Mouse (Mus musculus): ENCODE data around the gene Mlip.

Gene Mlip

DNA sequence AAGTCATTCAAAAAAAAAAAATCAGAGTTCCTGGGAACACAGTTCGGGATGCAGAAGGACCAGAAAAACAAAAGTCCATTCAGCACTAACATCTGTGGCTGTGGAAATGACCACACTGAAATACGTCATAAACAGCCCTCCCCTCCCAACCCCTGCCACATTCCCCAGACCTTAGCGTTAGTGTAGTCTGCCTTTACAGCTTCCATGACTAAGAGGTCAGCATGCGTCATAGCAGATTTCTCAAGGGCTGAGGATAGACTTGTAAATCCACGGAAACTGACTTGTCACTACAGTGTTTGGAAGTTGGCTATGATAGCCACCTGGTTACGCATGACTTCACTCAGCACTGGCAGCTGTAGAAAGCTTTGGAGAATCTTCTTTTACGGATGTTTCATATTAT is 8.5 kb downstream of the Mlip start:
- no peak for DNase-seq

DNA sequence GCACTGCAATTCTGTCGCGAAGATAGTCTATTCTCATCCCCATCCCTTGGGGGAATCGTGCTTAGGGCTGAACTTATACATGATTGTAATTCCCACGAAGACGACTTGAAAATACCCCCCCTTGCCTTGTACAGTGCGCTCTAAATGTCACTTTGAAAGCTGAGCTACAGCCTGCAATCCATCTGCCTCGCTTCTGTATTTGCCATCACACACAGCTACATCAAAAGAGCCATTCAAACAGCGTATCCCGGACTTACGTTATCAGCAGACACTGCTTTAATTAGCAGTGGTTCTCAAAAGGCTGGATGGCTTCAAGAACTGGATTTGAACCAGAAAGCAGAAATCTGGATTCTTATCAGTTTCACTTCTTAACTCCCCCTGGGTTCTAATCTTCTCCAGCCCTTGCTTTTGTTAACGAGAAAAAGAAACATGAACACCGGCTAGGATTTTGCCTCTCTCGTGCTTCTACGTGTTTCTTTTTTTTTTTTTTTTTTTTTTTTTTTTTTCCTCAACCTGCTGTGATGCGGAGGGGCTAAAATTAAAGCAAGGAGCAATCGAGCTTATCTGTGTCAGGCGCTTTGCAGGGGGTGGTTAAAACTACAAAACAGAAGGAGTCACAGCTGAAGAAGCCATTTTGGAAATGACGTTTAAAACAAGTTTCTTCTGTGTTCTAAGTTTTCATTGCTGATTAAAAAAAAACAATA is 12.5 kb downstream of the Mlip start:
- no peak for DNase-seq

DNA sequence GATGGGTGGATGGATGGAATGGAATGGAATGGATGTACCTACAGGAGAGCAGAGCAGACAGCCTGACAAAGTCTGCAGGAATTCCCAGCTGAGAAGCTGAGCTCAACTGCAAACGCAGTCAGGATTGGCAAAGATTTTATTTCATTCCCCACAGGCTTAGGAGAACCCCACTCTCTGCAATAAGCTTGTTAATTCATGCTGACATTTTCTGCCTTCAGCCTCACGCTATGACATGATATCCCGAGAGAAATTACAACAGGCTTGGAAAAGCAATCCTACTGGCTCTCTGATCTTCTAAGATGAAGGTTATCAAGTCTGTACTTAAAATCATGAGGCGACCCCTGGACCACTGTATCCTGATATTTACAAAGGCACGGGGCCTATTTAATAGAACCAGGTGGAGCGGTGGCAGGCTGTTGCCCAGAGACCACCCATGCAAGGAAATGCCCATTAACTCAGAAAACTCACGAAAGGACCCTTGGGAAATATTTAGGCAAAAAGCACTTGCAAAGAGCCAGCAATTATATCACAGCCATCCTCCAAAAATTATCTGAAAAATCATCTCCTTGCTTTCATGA is 13.1 kb downstream of the Mlip start:
- DNase-seq = no peak

DNA sequence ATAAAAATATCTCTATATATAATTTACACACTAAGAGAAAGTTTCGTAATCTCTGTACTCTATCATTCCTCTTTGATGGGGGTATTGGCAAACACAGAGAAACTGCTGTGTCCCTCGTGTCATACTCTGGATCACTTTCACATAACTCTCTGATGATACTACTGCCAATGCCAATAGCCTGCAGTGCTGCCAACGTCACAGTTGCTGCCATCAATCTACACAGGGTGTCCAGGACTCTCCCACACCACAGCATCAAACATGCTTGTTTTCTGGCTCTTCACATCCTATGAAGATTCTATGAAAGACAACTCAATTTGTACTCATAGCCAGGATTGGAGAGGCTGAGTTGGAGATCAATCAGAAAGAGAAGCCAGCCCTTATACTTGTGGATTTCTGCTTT is 17.4 kb downstream of the Mlip start:
- no peak for DNase-seq

DNA sequence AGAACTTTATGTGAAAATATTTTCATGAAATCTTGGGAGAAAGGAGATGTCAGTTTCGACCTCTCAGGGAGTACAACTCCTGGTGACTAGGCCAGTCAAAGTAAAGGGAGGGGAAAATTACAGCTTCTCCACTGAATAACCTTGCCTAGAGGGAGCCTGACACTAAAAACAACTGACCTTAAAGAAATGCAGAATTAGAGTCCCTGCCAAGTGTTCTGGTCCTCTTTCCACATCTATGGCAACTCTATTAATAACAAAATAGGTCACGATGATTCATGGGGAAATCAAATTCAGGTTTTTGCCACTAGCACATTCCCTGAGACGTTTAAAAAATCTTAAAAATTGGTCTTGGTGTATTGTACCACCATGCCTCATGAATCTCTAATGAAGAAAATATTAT is 34.4 kb downstream of the Mlip start:
- DNase-seq = no peak

DNA sequence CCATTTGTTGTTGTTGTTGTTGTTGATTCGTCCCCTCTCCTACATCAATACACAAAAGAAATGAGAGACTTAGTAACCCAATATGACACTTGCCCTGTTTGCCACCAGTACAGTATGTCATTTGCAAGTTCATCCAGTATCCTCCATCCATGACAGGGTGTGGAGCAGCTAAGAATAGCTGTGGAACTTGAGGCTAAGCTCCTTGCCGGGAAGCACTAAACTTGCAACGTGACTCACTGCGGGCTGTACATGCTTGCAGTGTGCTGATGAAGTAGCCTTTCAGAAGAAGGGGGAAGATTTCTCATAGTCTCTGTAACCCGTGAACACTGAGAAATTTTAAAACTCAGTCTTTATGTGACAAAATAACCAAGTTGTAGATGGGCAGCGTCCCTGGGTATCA is 42.2 kb downstream of the Mlip start:
- DNase-seq = no peak

DNA sequence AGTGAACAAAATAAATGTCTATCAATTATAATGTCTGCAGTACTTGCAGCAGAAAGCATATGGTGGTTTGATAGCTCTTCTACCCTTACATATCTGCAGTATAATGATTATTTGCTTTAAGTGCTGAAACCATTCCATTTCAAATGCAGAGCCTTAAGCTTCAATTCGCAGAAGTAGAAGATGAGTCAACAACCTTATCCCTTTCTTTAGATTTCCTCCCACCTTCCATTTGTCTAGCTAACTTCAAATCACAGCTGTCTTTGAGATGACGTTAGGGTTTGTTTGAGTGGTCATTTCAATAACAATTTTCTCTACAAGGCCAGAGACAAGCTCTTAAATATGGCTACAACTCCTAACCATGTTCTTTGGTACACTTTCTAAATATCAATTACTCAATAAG is 47.4 kb downstream of the Mlip start:
- DNase-seq = no peak

DNA sequence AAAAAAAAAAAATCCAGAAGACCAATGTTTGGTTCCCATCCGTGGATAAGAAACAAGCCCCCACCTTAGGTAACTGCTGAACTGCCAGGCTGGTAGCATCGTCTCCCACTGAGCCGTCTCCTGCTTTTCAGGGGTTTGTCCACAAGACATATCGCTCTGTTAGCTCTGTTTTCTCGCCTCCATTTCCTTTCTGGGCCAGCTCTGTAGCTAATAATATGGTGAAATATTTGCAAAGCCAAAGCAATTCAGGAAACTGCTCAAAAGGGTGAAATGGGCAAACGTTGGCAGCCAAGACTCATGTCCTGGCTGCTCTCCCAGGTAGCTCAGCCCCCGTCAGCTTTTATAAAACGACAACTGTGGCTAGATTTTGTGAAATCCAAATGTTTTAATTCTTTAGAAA is 50.4 kb downstream of the Mlip start:
- no peak for DNase-seq

DNA sequence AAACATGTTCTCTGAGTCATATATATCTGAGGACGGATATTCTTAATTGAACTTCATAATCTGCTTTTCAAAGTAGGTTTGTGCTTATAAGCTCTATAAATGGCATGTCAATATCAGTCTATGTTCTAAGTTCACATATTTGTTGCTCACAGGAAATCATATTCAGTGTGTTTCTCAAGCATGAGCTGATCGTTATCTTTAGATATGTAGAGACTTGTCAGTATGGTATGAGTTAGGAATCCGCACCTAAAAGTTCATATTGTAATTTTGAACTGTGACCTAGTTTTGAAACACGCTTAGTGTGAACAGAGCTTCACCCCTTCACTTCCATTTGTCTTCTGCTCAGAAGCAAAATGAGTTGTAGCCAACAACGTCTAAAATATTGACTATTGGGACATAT is 64.8 kb downstream of the Mlip start:
- DNase-seq = no peak

DNA sequence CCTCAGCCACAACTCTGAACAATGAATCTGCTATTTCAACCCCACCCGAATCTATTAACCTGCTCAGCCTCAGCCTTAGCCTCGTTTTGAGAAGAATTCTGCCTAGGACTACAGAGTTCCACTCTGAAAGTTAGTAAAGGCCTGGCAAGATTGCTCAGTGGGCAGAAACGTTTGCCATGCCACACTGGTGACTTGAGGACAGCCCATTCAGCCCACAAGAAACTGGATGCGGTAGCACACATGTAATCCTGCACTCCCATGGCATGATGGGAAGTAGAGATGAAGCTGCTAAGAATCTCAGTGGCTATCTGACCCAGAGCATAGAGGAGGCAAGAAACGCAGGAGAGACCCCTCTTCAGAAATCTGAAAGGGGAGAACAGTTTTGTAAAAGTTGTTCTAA is 73.4 kb downstream of the Mlip start:
- DNase-seq = no peak

DNA sequence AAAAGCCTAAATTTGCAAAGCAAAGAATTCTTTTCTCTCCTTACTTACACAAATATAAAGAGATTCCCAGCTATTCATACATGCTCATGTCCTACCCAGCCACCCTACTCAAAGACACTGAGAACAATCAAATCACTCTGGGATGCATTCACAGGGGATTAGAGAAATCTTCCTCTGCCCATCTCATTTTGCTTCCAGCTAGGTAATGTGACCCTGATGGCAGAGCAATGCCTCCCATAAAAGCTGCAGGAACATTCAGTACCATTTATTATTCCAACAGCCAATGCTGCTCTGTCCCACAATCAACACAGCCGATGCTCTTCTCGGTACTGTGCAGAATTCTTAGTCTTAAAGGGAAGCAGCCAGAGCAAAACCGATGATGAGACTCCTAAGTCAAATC is 74.7 kb downstream of the Mlip start:
- DNase-seq = no peak

DNA sequence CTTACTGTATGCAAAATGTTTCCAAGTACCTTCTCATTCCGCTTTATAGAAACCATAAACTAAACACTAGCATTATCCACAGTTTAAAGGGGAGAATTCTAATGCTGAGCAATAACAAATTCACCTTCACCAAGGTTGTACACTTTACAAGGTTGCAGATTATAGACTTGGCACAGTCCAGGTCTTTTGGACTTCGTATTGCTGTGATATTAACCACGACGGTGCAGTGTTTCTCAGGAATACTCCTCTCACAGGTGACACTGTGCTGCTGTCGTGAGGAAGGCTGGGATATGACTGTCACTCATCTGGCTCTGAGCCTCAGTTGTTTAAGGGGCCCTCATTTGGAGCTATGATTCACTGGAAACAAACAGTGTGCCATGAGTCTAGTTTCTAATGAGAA is 75.5 kb downstream of the Mlip start:
- DNase-seq = no peak

DNA sequence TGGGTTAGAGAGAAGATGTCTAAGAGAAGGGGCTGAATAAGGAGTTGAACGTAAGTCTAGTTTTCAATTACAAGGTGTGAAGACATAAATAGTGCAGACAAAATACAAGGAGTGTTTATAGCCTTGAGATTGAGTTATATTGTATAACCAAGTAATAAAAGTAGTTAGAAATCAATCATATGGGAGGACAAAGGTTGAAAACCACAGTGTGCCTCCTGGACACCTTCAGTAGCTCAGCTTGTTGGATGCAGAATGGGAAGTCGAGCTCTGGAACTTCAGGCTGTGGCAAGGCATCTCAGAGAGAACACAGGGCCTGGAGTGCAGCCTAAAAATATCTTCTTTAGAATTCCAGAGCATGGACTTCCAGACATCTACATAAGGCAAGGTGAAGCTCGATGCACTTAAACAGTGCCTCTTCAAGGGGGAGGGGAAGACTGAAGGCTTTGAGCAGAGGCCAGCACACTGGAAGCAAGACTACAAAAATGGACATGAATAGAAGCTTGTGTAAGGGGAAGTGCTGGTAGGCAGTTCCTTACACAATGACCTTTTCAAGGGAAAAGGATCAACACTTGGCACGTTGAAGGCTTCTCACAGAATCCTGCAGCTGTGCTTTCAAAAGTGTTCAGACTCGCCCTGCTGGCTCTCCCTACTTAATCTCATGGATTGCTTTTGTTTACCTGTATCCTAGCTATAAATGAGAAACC is 76.2 kb downstream of the Mlip start:
- DNase-seq = no peak

DNA sequence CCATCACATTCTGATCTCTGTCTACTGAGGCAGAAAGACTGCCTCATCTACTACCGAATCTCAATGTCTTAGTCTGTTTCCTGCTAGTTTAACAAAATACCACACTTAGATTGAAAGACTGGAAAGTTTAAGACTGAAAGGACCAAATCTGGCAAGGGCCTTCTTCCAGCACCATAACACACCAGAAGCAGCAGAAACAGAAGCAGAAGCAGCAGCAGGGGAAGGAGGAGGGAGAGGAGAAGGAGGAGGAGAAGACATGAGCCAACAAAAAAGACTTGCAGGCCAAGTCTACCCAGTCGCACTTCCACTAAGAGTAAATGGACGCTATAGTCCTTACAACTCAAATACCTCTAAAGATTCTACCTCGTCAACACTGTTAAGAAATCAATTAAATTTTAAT is 80.0 kb downstream of the Mlip start:
- DNase-seq = no peak

DNA sequence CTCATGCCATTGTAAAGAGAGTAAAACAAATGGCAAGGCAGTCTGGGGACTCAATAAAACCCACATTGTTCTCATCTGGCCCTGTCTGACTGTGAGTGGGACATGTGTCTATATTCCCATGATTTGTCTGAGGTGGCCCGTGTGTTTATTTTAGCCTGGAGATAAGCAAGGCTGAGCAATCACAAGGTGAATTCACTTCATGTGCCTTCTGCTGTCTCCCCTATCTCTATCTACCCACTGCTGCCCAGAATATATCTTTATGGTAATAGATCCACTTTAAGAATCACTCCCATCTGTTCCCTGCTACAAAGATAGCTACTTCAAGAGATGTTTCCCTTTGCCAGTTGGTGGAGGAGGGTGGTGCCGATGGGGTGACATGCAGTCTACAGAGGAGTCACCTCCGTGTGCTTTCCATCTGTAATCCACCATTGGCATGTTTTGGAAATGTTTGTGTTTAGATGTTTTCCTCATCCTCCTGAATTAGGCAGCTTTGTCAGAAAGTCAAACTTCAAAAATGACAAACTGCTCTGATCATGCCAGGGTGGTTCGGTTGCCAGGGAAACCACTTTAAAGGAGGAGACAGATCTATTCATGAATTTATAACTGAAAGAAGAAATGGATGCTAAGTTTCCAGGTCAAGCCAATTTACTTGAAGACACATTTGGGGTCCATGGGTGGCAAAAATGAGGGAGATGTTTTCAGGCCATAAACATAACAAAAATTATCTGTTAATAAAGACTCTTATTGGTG is 87.3 kb downstream of the Mlip start:
- no peak for DNase-seq

DNA sequence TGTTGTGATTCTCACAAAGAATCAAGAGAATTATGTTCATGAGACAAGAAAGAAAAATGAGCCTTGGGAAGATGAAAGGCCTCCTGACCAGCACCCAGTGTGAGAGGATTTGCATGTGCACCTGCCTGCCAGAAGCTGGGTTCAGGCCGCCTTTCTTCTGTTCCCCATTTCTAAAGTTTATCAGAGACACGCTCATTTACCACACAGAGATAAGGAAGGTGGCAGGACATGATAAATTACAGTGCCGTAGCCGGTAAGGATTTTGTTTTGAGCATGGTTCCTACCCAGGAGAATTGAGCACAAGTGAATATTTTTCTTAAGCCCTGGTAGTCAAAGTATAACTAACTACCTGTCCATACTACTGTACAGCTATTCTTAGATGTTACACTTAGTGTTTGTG is 93.7 kb downstream of the Mlip start:
- no peak for DNase-seq

DNA sequence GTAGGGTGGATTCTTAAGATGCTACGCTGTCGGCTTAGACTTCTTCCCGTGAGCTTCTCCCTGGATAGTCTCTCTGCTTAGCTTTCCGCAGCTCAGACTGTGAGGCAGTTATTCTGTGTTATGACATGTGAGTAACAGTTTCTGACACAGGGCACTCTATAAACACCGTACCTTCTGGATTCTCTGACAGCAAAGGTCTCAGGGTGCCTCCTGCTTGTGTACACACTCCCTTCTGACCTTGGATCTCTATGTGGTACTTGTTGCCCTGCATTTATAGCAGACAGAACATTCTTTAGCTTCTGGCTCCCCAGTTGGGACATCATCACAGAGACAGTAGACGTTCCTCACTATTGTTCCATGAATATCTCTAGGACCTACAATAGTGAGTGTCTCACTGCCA is 94.5 kb downstream of the Mlip start:
- no peak for DNase-seq

DNA sequence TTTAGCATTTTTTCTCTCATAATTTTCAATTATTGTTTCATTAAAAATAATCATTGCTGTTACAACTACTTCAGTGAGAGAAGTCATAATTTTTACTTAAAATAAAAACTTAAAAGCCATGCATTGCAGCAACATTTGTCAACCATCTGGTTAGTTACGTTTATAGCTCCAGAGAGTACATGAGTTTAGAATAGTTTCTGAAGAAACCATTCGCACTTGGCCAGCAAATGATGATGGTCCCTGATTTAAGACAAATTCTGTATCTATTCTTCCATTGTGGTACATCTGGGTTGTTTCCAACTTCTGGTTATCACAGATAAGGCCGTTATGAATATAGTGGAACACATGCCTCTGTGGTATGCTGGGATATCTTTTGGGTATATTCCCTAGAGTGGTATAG is 98.3 kb downstream of the Mlip start:
- no peak for DNase-seq

DNA sequence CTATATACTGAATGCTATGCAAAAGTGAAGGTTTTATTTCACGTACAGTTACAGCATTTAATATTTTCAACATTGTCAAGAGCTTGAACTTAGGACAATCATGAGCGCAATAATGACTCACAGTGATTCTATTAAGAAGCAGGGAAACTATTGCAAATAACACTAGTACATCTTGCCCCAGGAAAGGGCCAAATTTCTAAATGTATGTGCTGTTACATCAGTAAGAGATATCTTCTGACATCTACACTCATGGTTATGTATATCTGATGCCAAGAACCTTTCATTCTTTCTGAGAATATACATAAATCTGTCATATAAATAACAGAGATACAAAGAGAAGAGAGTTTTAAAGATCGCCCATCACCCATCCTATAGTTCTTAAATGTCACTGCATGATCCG is 100.0 kb downstream of the Mlip start:
- DNase-seq = no peak

DNA sequence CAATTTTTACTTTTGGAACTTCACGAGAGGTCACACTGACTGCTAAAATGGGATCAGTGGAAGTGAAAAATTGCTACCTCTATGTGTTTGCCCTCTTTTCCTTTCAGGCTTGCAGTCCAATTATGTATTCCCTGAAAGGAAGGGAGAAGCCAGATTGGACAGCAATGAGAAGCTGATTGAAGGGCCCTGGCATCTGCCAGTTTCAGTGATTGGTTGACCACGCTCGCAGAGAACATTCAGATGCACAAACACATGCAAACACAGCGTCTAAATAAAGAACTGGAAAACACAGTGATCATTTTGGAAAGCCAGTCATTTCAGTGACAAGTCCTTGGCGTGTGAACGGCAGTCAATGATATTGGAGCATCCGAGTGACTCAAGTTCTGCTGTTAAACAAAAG is 100.6 kb downstream of the Mlip start:
- no peak for DNase-seq

DNA sequence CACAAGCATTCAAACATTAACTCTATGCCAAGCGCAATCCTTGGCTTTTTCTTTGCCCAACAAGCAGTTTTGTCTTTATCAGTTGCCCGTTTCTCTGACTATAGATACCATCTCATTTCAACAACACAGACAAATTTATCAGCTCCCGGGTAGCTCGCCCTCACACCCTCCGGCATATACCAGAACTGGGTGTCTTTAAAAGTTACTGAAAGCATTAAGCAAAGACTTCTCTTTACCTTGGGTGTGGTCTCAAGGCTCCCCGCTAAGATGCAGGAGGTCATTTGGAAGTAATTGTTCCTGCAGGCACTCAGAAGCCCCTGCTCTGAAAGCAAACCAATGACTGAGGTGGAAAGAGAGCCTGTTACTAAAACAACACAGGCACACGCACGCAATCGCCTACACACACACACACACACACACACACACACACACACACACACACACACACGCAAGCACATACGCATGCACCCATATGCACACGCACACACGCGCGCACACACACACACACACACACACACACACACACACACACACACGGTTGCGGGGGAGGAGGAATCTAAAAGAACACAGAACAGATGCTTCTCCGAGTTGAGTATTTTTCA is 101.2 kb downstream of the Mlip start:
- peak; percentile 39 for DNase-seq

DNA sequence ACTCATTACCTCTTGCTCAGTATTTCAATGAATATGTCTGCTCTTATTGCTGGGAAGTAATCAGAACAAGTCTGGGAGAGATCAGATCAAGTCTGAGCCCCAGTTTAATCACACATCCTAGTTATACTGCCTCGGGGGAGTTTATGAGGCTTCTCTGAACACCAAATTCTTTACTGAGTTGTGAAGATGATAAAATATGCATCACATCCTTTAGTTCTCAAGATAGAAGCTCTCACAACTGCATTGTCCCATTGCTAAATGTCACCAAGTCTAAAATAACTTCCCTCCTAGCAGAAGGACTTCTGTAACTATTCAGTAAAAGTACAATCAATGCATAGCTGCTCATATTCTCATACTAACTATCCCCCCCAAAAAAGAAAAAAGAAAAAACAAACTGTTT is 154.5 kb downstream of the Mlip start:
- DNase-seq = no peak

DNA sequence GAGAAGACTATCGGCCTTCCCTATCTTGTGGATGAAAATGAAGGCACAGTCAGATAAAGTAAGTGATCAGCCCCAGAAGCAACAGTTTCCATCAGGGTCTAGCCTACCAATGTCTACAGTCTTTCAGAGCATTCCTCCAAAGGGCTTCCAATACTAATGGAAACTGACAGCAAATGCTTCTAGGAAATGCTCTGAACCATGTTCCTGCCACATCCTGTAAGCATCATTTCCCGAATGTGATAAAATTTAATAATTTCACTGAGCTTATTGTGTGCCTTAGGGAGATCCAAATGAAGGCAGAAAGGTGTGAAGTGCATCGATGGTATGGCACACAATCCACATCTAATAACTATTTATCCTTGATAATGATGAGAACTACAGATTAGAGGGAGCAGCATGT is 173.3 kb downstream of the Mlip start:
- DNase-seq = no peak

DNA sequence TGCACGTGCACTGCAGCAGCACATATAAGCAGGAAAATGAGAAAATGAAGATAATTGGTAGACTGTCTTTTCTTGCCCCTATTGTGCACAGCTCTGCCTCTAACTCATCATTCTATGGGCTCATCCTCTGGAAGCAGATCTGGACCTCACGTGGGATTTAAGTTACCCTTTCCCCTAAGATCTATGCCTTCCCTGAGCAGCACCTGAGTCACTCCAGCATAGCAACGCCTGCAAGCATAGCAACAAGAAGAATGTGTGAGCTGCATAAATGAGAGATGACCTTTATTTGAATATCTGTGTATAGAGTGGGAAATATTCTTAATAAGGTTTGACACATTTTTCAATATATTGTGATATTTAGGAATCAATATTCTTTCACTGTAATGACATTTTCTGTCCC is 176.9 kb downstream of the Mlip start:
- DNase-seq = no peak

Measured in right cerebral cortex, postnatal 14 days (tissue).